Mouse (Mus musculus) bone marrow macrophage, adult 2 months (primary cell): Measurements from ENCODE around the gene Calml3.

Experiments
- CTCF ChIP-seq: IDR thresholded peaks from 2 replicates; pipeline ENCODE4 v1.5.1; 2012; ENCODE audit warnings: low read depth, mild to moderate bottlenecking, low read length, moderate library complexity
- POLR2A ChIP-seq: IDR thresholded peaks from 2 replicates; pipeline ENCODE4 v1.6.1; 2012; ENCODE audit warnings: mild to moderate bottlenecking, low read depth, low read length, borderline replicate concordance

DNA sequence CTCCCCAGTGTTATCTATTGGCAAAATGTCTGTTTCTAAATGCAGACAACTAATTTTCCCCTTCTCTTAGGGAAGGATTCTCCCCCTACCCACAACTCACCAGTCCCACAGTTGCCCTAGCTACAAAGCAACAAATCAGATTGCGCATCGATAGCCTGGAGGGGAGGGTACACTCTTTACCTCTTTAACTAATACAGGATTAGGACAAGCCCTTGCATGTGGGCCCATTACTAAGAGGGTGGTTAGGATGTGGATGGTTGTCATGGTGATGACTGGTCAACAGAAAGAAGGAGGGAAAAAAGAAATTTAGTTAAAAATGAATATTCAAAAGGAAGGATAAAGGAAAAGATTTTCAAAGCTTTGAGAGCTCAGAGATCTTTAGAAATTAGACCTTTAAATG is 45.8 kb downstream of the Calml3 start:
- TF ChIP-seq CTCF = no peak
- TF ChIP-seq POLR2A = no peak
